Comparison of ENCODE assay signal across 7 mouse cellular contexts in genomic region chr1:191403074-191403473, GRCm38 (mm10). TPM values are rescaled to one million over a fixed set of nuclear protein-coding genes. Genes with fewer than 3 reads are reported as not detected.
DNase-seq lines count a peak whose midpoint lies in the region; ATAC-seq and TF ChIP-seq lines count a peak whose summit lies in the region.

Gene Ppp2r5a (minus strand): TSS chr1:191403272.

- H3K27me3 ChIP-seq in midbrain, embryonic 12.5 days = no peaks in the 10 kb centered on the region; the same call in 1 of the 2 replicates
- no peaks in the 10 kb centered on the region for H3K27me3 ChIP-seq in midbrain, embryonic 16.5 days (ENCODE audit: control insufficient read depth, insufficient read depth, low read depth, low read length)
- H3K27me3 ChIP-seq in stomach, postnatal 0 days (ENCODE audit: control insufficient read depth, insufficient read depth, low read length) = no peaks in the 10 kb centered on the region

- H3K4me2 ChIP-seq in midbrain, embryonic 12.5 days (replicated peaks) = no peak within 1 kb of the TSS
- H3K4me2 ChIP-seq in midbrain, embryonic 16.5 days (ENCODE audit: low read length) = no peak within 1 kb of the TSS
- no peak within 1 kb of the TSS for H3K4me2 ChIP-seq in stomach, postnatal 0 days (replicated peaks; ENCODE audit: low read depth)

- TF ChIP-seq EP300 in stomach, postnatal 0 days (optimal IDR thresholded peaks at IDR 0.05) = no peak

- no peak for DNase-seq in heart, adult 8-10 months (ENCODE audit: low spot score)
- DNase-seq in left cerebral cortex, postnatal 36 days (ENCODE audit: low spot score in 2 of 2) = no peak
- no peak for DNase-seq in stomach, postnatal 0 days (ENCODE audit: low spot score)
- no peak for DNase-seq in spleen, adult 12 weeks (ENCODE audit: low spot score)

- ATAC-seq in midbrain, embryonic 12.5 days (ENCODE audit: low FRiP score, low read depth) = no peak
- no peak for ATAC-seq in midbrain, embryonic 16.5 days
- ATAC-seq in stomach, postnatal 0 days (ENCODE audit: low FRiP score, low TSS enrichment) = no peak

- no peaks in the 10 kb centered on the region for H3K4me1 ChIP-seq in midbrain, embryonic 12.5 days
- no peaks in the 10 kb centered on the region for H3K4me1 ChIP-seq in midbrain, embryonic 16.5 days (ENCODE audit: control insufficient read depth, insufficient read depth, low read length)
- peaks cover 4% of the 10 kb centered on the region; the same call in 1 of the 2 replicates for H3K4me1 ChIP-seq in cortical plate, adult 2 months (ENCODE audit: control insufficient read depth, insufficient read depth, low read length)
- H3K4me1 ChIP-seq in stomach, postnatal 0 days (replicated peaks; ENCODE audit: control insufficient read depth, insufficient read depth) = no peaks in the 10 kb centered on the region

- no peaks in the 10 kb centered on the region for H3K36me3 ChIP-seq in midbrain, embryonic 12.5 days
- no peaks in the 10 kb centered on the region for H3K36me3 ChIP-seq in midbrain, embryonic 16.5 days (ENCODE audit: control insufficient read depth, insufficient read depth, low read length)
- H3K36me3 ChIP-seq in stomach, postnatal 0 days (ENCODE audit: control insufficient read depth, insufficient read depth, low read length) = no peaks in the 10 kb centered on the region

- no peak within 1 kb of the TSS for H3K4me3 ChIP-seq in midbrain, embryonic 12.5 days
- no peak within 1 kb of the TSS for H3K4me3 ChIP-seq in midbrain, embryonic 16.5 days (ENCODE audit: low read depth, low read length)
- H3K4me3 ChIP-seq in cortical plate, adult 2 months (ENCODE audit: insufficient read depth, low read length) = no peak within 1 kb of the TSS
- H3K4me3 ChIP-seq in stomach, postnatal 0 days (ENCODE audit: low read depth, low read length) = no peak within 1 kb of the TSS

- TF ChIP-seq CTCF in cortical plate, adult 2 months (IDR thresholded peaks at IDR 0.05; ENCODE audit: extremely low read depth, insufficient read depth, low read length) = no peak
- TF ChIP-seq CTCF in stomach, postnatal 0 days (IDR thresholded peaks at IDR 0.05; ENCODE audit: low read depth) = no peak

- no peaks in the 10 kb centered on the region for H3K9me3 ChIP-seq in midbrain, embryonic 12.5 days
- H3K9me3 ChIP-seq in midbrain, embryonic 16.5 days (replicated peaks; ENCODE audit: control insufficient read depth, low read length, poor library complexity, severe bottlenecking) = no peaks in the 10 kb centered on the region
- no peaks in the 10 kb centered on the region for H3K9me3 ChIP-seq in stomach, postnatal 0 days (ENCODE audit: control insufficient read depth, low read length)

- no peak for TF ChIP-seq POLR2A in cortical plate, adult 2 months (IDR thresholded peaks at IDR 0.05; ENCODE audit: extremely low read depth, insufficient read depth, low read length)

- intact Hi-C loops in left cerebral cortex, postnatal 36 days (cut with DNase I) = no loop called here

- WGBS in midbrain, embryonic 12.5 days = 67% methylated on average over 5 of the region's 5 CpGs
- WGBS in midbrain, embryonic 16.5 days = 69% methylated on average over 5 of the region's 5 CpGs
- 55% methylated on average over 5 of the region's 5 CpGs for WGBS in stomach, postnatal 0 days

- no peak within 1 kb of the TSS for H3K27ac ChIP-seq in midbrain, embryonic 12.5 days (replicated peaks)
- H3K27ac ChIP-seq in midbrain, embryonic 16.5 days (ENCODE audit: low read length) = no peak within 1 kb of the TSS
- no peak within 1 kb of the TSS for H3K27ac ChIP-seq in cortical plate, adult 2 months (ENCODE audit: insufficient read depth, low read length)
- H3K27ac ChIP-seq in stomach, postnatal 0 days (replicated peaks) = no peak within 1 kb of the TSS

- H3K9ac ChIP-seq in midbrain, embryonic 12.5 days (replicated peaks) = no peak within 1 kb of the TSS
- no peak within 1 kb of the TSS for H3K9ac ChIP-seq in midbrain, embryonic 16.5 days (ENCODE audit: low read depth, low read length)
- H3K9ac ChIP-seq in stomach, postnatal 0 days (ENCODE audit: low read length) = no peak within 1 kb of the TSS

RNA-seq across cellular contexts. Expression of gene Ppp2r5a, which starts in this region (rescaled TPM):
- 11.3 and 12.3 TPM in 2 replicates for polyA plus RNA-seq in midbrain, embryonic 12.5 days (2016; fragmentation: Nextera tagmentation; extraction: Ambion mirVana)
- 6.5 and 6.6 TPM in 2 replicates for polyA plus RNA-seq in midbrain, embryonic 16.5 days (2015; fragmentation: Nextera tagmentation; extraction: Ambion mirVana)
- 79.8 and 82.1 TPM in 2 replicates for polyA plus RNA-seq in cortical plate, adult 2 months (2012; rRNA removed)
- 10 to 100 TPM; 94.2 to 98.9 (median 97.9) TPM for total RNA-seq in heart, adult 8-10 months (2022)
- total RNA-seq in left cerebral cortex, postnatal 36 days (2021) = 10 to 100 TPM; 89.0 to 95.7 TPM
- polyA plus RNA-seq in stomach, postnatal 0 days (2015; fragmentation: Nextera tagmentation; extraction: Ambion mirVana) = 28.4 and 32.9 TPM in 2 replicates
